Mouse (Mus musculus) kidney, adult 18-20 months (tissue): ENCODE measurements at regions not wholly inside any gene's neighbourhood (a gene's known extent, or its start where the extent isn't known, plus 50 kb on each side); places are given as distances from the start of the nearest gene placed in this dataset.
"Not testable (repeated sequence)": the region's sequence is repeated elsewhere in the genome, so short reads cannot be mapped to it uniquely, and the experiment has no call there.

Experiments
- DNase-seq: peaks from one replicate; pipeline ENCODE4 v3.0.0; 2021

GRCm38 (mm10) chr6:31133896-31134735 is 175.2 kb upstream of the Klf14 start:
- no peak for DNase-seq

- no peak for DNase-seq
Observed at GRCm38 (mm10) chr6:31134736-31135077, 175.8 kb upstream of the Klf14 start.

- no peak for DNase-seq
Observed at GRCm38 (mm10) chr6:31135580-31135979, 176.7 kb upstream of the Klf14 start.

- peak; percentile 74 for DNase-seq
Observed at GRCm38 (mm10) chr6:31136895-31137294, 178.0 kb upstream of the Klf14 start.

- DNase-seq: peak; percentile 50
Observed at GRCm38 (mm10) chr6:31137351-31137750, 178.5 kb upstream of the Klf14 start.

- DNase-seq: no peak
Observed at GRCm38 (mm10) chr6:31140000-31140399, 181.1 kb upstream of the Klf14 start.

GRCm38 (mm10) chr6:31140593-31140992 is 181.7 kb upstream of the Klf14 start:
- no peak for DNase-seq

- DNase-seq: no peak
Observed at GRCm38 (mm10) chr6:31141486-31141885, 182.6 kb upstream of the Klf14 start.

- not testable (repeated sequence) for DNase-seq
Observed at GRCm38 (mm10) chr6:31142479-31143007, 183.7 kb upstream of the Klf14 start.

- DNase-seq: no peak
Observed at GRCm38 (mm10) chr6:31145687-31146086, 186.8 kb upstream of the Klf14 start.

GRCm38 (mm10) chr6:31146779-31147178 is 187.9 kb upstream of the Klf14 start:
- DNase-seq: peak; percentile 63

- DNase-seq: peak; percentile 47
Observed at GRCm38 (mm10) chr6:31147682-31148081, 188.8 kb upstream of the Klf14 start.

- DNase-seq: peak; percentile 61
Observed at GRCm38 (mm10) chr6:31148311-31148856, 189.5 kb upstream of the Klf14 start.

- no peak for DNase-seq
Observed at GRCm38 (mm10) chr6:31149164-31149563, 190.3 kb upstream of the Klf14 start.

GRCm38 (mm10) chr6:31150416-31150815 is 191.5 kb upstream of the Klf14 start:
- DNase-seq: no peak

- DNase-seq: peak; percentile 64
Observed at GRCm38 (mm10) chr6:31155857-31156256, 197.0 kb upstream of the Klf14 start.

- DNase-seq: no peak
Observed at GRCm38 (mm10) chr6:31156999-31157398, 198.1 kb upstream of the Klf14 start.

- DNase-seq: no peak
Observed at GRCm38 (mm10) chr6:31157429-31157828, 198.6 kb upstream of the Klf14 start.

- DNase-seq: no peak
Observed at GRCm38 (mm10) chr6:31158648-31159047, 199.8 kb upstream of the Klf14 start.

- DNase-seq: no peak
Observed at GRCm38 (mm10) chr6:31159240-31159639, 200.4 kb upstream of the Klf14 start.

- DNase-seq: no peak
Observed at GRCm38 (mm10) chr6:31159935-31160670, 201.2 kb upstream of the Klf14 start.

- no peak for DNase-seq
Observed at GRCm38 (mm10) chr6:31161445-31162340, 202.8 kb upstream of the Klf14 start.

GRCm38 (mm10) chr6:31165011-31165410 is 206.1 kb upstream of the Klf14 start:
- no peak for DNase-seq
